Mouse (Mus musculus) G1E (cell line): ENCODE results near the gene March9. TPM values are rescaled to one million over a fixed set of nuclear protein-coding genes. Genes with fewer than 3 reads are reported as not detected.

Experiments used
- ATAC-seq: 2 replicates; pipeline ENCODE4 v1.8.0; 2016; ENCODE audit warnings: mild to moderate bottlenecking; ENCODE audit not compliant: insufficient number of reproducible peaks, poor library complexity, low FRiP score, severe bottlenecking; ENCODE audit errors: extremely low read depth
- DNase-seq: peaks from one replicate; pipeline ENCODE4 v3.0.0; 2012; ENCODE audit warnings: low spot score
- H3K27me3 ChIP-seq: 2 replicates; pipeline ENCODE4 v1.6.1; 2012; ENCODE audit warnings: mild to moderate bottlenecking, low read length, inconsistent platforms; ENCODE audit not compliant: insufficient read depth
- H3K36me3 ChIP-seq: replicated peaks from 2 replicates; pipeline ENCODE3; 2012; ENCODE audit warnings: mild to moderate bottlenecking, inconsistent platforms
- H3K4me1 ChIP-seq: 2 replicates; pipeline ENCODE4 v1.6.1; 2012; ENCODE audit warnings: low read depth, low read length, inconsistent platforms, mixed read lengths; ENCODE audit not compliant: insufficient read depth
- H3K4me3 ChIP-seq: 2 replicates; pipeline ENCODE4 v1.5.1; 2012; ENCODE audit warnings: low read depth, mild to moderate bottlenecking, inconsistent platforms, low read length, moderate library complexity, mixed read lengths
- H3K9me3 ChIP-seq: replicated peaks from 2 replicates; pipeline ENCODE4 v1.6.1; 2012; ENCODE audit warnings: inconsistent platforms
- CTCF ChIP-seq: IDR thresholded peaks from 2 replicates; pipeline ENCODE4 v1.5.1; 2012; ENCODE audit warnings: low read depth, low read length, inconsistent platforms, mixed read lengths
- GATA1 ChIP-seq: IDR thresholded peaks from 2 replicates; pipeline ENCODE4 v1.6.1; 2012; ENCODE audit warnings: borderline replicate concordance, low read length, inconsistent platforms, mixed read lengths
- GATA2 ChIP-seq: IDR thresholded peaks from 2 replicates; pipeline ENCODE4 v1.6.1; 2012; ENCODE audit warnings: low read depth, low read length, inconsistent platforms, borderline replicate concordance
- POLR2AphosphoS5 ChIP-seq: IDR thresholded peaks from 2 replicates; pipeline ENCODE4 v1.6.1; 2012; ENCODE audit warnings: low read depth, low read length, inconsistent platforms; ENCODE audit not compliant: insufficient replicate concordance
- TAL1 ChIP-seq: conservative IDR thresholded peaks from 2 replicates; pipeline ENCODE4 v1.6.1; 2012; ENCODE audit warnings: low read depth, low read length, inconsistent platforms, mixed read lengths
- polyA plus RNA-seq: library from polyadenylated mRNA; stranded (reverse); fragments of >175 nt; gene quantifications from 2 replicates; pipeline ENCODE4 v1.2.3, GENCODE M21; 2012
- total RNA-seq, 2 experiments: library from RNA; stranded (forward) in 1 of 2; stranded (reverse) in 1 of 2; fragments of 200-1000 nt in 1 of 2; fragments of >200 nt in 1 of 2; fragmentation: Nextera tagmentation in 1 of 2; gene quantifications; 2 replicates each; pipeline ENCODE4 v1.2.3; 2014 to 2017

Gene March9
- 0.68 and 1.1 TPM in 2 replicates for total RNA-seq (2014; fragmentation: Nextera tagmentation)
- 1.2 and 1.3 TPM in 2 replicates for total RNA-seq (2017)
- 0.63 and 0.88 TPM in 2 replicates for polyA plus RNA-seq

GRCm38 (mm10) chr10:127059968-127060916 lies at the start of gene March9:
Gene March9 (minus strand): TSS chr10:127060184.
- Histone ChIP-seq H3K4me3 (peak within 1 kb of the TSS; percentile 73), H3K36me3 (peaks cover 17% of the 10 kb centered on the region), H3K9me3 (peaks cover 8% of the 10 kb centered on the region; the same call in 1 of the 2 replicates), H3K4me1 (peaks cover 46% of the 10 kb centered on the region), H3K27me3 (peaks cover 56% of the 10 kb centered on the region)
- ATAC-seq (no peak), DNase-seq (peak; percentile 42)
- TF ChIP-seq GATA1, result no peak
- no peak for TF ChIP-seq TAL1
- no peak for TF ChIP-seq CTCF
- no peak for TF ChIP-seq POLR2AphosphoS5
- no peak for TF ChIP-seq GATA2

- no peak for DNase-seq
- TF ChIP-seq POLR2AphosphoS5, result no peak
- no peaks in the 10 kb centered on the region for H3K9me3 ChIP-seq
- H3K27me3 ChIP-seq, result no peaks in the 10 kb centered on the region
- ATAC-seq, result no peak
- H3K36me3 ChIP-seq, result peaks cover 87% of the 10 kb centered on the region
- H3K4me1 ChIP-seq, result peaks cover 10% of the 10 kb centered on the region
- no peak overlapping the region for H3K4me3 ChIP-seq
Measured at GRCm38 (mm10) chr10:127108262-127108583, 48.2 kb upstream of the March9 start.

- Histone ChIP-seq H3K27me3 (no peaks in the 10 kb centered on the region), H3K4me1 (peaks cover 6% of the 10 kb centered on the region), H3K9me3 (no peaks in the 10 kb centered on the region), H3K4me3 (no peak overlapping the region), H3K36me3 (peaks cover 86% of the 10 kb centered on the region)
- ATAC-seq, result no peak
- TF ChIP-seq POLR2AphosphoS5, result no peak
- TF ChIP-seq CTCF, result no peak
- no peak for TF ChIP-seq TAL1
- no peak for TF ChIP-seq GATA2
- no peak for TF ChIP-seq GATA1
- DNase-seq, result no peak
Measured at GRCm38 (mm10) chr10:127107563-127108261, 47.7 kb upstream of the March9 start.

- peaks cover 90% of the 10 kb centered on the region for H3K36me3 ChIP-seq
- ATAC-seq (no peak), DNase-seq (no peak)
- H3K27me3 ChIP-seq, result no peaks in the 10 kb centered on the region
- H3K4me1 ChIP-seq, result peaks cover 30% of the 10 kb centered on the region
- TF ChIP-seq POLR2AphosphoS5 (no peak), CTCF (no peak), TAL1 (no peak), GATA1 (no peak), GATA2 (no peak)
- no peaks in the 10 kb centered on the region for H3K9me3 ChIP-seq
- H3K4me3 ChIP-seq, result no peak overlapping the region
Measured at GRCm38 (mm10) chr10:127103631-127104030, 43.6 kb upstream of the March9 start.

- no peak overlapping the region; the same call in 1 of the 2 replicates for H3K4me3 ChIP-seq
- H3K36me3 ChIP-seq, result peaks cover 93% of the 10 kb centered on the region
- ATAC-seq, result no peak
Measured at GRCm38 (mm10) chr10:127101151-127101550, 41.2 kb upstream of the March9 start.

GRCm38 (mm10) chr10:127100414-127100813 lies 40.4 kb upstream of the March9 start:
- peaks cover 96% of the 10 kb centered on the region for H3K36me3 ChIP-seq
- H3K27me3 ChIP-seq, result no peaks in the 10 kb centered on the region
- peaks cover 34% of the 10 kb centered on the region for H3K4me1 ChIP-seq
- no peaks in the 10 kb centered on the region for H3K9me3 ChIP-seq
- DNase-seq (no peak), ATAC-seq (peak; percentile 58; the same call in 1 of the 2 replicates)
- TF ChIP-seq TAL1 (peak; percentile 68), CTCF (no peak), GATA2 (peak; percentile 41; the same call in 1 of the 2 replicates), POLR2AphosphoS5 (no peak)
- peak overlapping the region; percentile 25; the same call in 1 of the 2 replicates for H3K4me3 ChIP-seq

More at GRCm38 (mm10) chr10:127101151-127101550, 41.2 kb upstream of the March9 start:
- Histone ChIP-seq H3K9me3 (no peaks in the 10 kb centered on the region), H3K4me1 (peaks cover 34% of the 10 kb centered on the region), H3K27me3 (no peaks in the 10 kb centered on the region)
- no peak for TF ChIP-seq GATA2
- no peak for TF ChIP-seq GATA1
- no peak for TF ChIP-seq CTCF
- TF ChIP-seq POLR2AphosphoS5, result no peak
- no peak for TF ChIP-seq TAL1
- DNase-seq, result no peak
